Mouse (Mus musculus): ENCODE measurements at regions not wholly inside any gene's neighbourhood (a gene's known extent, or its start where the extent isn't known, plus 50 kb on each side); places are given as distances from the start of the nearest gene placed in this dataset.

DNA sequence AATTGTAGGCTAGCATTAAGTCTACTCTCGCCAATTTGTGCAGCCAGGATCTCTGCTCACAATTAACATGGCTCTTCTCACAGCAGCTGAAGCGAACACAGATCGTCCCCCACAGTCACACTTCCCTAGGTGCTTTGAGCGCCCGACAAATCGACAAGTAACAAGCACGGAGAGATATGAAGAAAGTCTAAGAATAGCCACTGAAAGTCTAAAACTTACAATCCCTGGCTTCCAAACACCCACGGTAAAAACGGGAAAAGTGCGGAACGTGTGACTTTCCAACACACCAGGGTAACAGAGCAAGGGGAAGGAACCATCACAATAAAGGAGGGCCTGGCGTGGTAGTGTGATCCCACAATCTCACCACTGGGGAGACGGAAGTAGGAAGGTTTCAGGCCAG lies 114.8 kb upstream of the Gcfc2 start:
- TF ChIP-seq MAX (IDR thresholded peaks at IDR 0.05; ENCODE audit: low read length) (no peak), UBTF (IDR thresholded peaks at IDR 0.05; ENCODE audit: low read depth, low read length) (no peak), RCOR1 (conservative IDR thresholded peaks at IDR 0.05; ENCODE audit: low read depth, low read length) (no peak), TCF12 (IDR thresholded peaks at IDR 0.05; ENCODE audit: low read depth, low read length) (no peak), CTCF (conservative IDR thresholded peaks at IDR 0.05 in 1 of 2, IDR thresholded peaks at IDR 0.05 in 1 of 2; ENCODE audit: low read depth in 2 of 2, low read length in 2 of 2) (no peak), ZMIZ1 (IDR thresholded peaks at IDR 0.05; ENCODE audit: low read depth, low read length) (no peak), HCFC1 (IDR thresholded peaks at IDR 0.05; ENCODE audit: low read depth, low read length) (no peak), JUN (IDR thresholded peaks at IDR 0.05; ENCODE audit: insufficient read depth, low read depth, low read length) (no peak)

Measured in CH12.LX (cell line).